Mouse (Mus musculus) heart, postnatal 14 days (tissue): ENCODE data around the gene Cadm1. TPM values are rescaled to one million over a fixed set of nuclear protein-coding genes. Genes with fewer than 3 reads are reported as not detected.

Experiments used
- DNase-seq, 2 experiments: peaks; one replicate each; pipeline ENCODE4 v3.0.0; 2021 to 2022
- intact Hi-C: fragments of 180-260 bp; cut with DNase I; formaldehyde crosslinking; loops from one replicate; pipeline ENCODE4 v1.15.1; 2025
- total RNA-seq, 2 experiments: library from RNA; stranded (reverse); gene quantifications; 2 replicates each; pipeline ENCODE4 v1.2.3; 2021

The Cadm1 gene
- total RNA-seq, 2 experiments from 2014 or later, result 2.1 to 2.5 TPM

GRCm38 (mm10) chr9:47904339-47904922 lies 374.5 kb downstream of the Cadm1 start:
- no peak for DNase-seq
- intact Hi-C loops, result no loop called here

- intact Hi-C loops, result no loop called here
- no peak for DNase-seq
These were observed 376.5 kb downstream of the Cadm1 start for GRCm38 (mm10) chr9:47906521-47906920.
